Mouse (Mus musculus) thymus, postnatal 36 days (tissue): ENCODE measurements around the gene Slc37a4.
A peak's percentile ranks its signal among the peaks of the same experiment; 100 is the strongest.
"Not testable (repeated sequence)": the region's sequence is repeated elsewhere in the genome, so short reads cannot be mapped to it uniquely, and the experiment has no call there.

ENCODE experiments used
- DNase-seq, 2 experiments: peaks; one replicate each; pipeline ENCODE4 v3.0.0; 2022; ENCODE audit warnings: mixed read lengths in 2 of 2

The Slc37a4 gene

DNA sequence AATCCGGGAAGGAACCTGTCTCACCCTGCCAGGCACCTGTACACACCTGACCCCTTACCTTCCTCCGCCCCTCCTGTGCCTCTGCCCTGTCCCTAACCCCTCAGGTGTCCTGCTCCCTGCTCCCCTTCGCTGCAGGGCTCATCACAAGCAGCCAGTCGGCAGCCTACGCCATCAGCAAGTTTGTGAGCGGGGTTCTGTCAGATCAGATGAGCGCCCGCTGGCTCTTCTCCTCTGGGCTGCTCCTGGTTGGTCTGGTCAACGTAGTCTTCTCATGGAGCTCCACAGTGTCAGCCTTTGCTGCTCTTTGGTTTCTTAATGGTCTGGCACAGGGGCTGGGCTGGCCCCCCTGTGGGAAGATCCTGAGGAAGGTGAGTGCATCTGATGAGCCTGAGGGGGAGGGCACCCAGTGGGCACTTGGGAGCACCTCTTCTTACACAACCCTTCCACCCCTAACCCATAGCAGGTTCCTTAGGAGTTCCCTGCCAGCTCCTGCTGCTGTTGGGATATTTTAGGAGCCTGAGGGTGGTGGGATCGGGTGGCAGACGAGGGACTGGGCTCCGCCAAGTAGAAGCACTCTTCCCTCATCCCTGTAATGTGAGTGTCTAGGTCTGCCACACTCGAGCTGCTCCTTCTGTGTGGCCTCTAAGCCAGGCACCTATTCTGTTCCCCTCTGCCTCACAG, 2.6 kb downstream of the Slc37a4 start:
- DNase-seq = no peak

GRCm38 (mm10) chr9:44399795-44400114, 3.1 kb downstream of the Slc37a4 start:
- DNase-seq = no peak

DNA sequence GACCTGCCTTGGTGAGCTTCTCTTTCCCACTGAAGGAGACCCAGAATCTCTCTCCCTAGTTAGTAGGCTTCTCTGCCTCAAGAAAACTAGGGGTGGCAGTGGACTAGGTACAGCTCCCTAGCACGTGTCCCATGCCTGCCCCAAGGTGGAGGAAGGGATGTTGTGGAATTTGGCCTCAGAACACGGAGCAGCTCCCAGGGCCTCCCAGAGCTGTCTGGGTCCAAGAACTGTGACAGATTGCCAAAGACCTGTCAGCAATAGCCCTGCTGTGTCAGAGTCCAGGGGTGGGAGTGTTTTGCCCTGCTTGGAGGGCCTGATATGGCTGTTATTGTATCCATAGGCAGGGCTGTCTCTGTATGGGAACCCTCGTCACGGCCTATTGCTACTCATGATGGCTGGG, 4.4 kb downstream of the Slc37a4 start:
- DNase-seq = no peak

GRCm38 (mm10) chr9:44405011-44405410, 8.4 kb downstream of the Slc37a4 start:
- DNase-seq = no peak

- peak; percentile 89 to 91 for DNase-seq
Measured at GRCm38 (mm10) chr9:44406906-44407751, 10.5 kb downstream of the Slc37a4 start, which contains the start of the genes Rps25 and Trappc4. Gene Rps25, plus strand, starts transcription at chr9:44407139. Gene Trappc4, minus strand, starts transcription at chr9:44407600.

- no peak for DNase-seq
Measured at GRCm38 (mm10) chr9:44407752-44408097, 11.1 kb downstream of the Slc37a4 start.

- DNase-seq = not testable (repeated sequence)
Measured at GRCm38 (mm10) chr9:44408693-44409092, 12.0 kb downstream of the Slc37a4 start.

GRCm38 (mm10) chr9:44410647-44411336, 14.1 kb downstream of the Slc37a4 start:
- no peak for DNase-seq

DNA sequence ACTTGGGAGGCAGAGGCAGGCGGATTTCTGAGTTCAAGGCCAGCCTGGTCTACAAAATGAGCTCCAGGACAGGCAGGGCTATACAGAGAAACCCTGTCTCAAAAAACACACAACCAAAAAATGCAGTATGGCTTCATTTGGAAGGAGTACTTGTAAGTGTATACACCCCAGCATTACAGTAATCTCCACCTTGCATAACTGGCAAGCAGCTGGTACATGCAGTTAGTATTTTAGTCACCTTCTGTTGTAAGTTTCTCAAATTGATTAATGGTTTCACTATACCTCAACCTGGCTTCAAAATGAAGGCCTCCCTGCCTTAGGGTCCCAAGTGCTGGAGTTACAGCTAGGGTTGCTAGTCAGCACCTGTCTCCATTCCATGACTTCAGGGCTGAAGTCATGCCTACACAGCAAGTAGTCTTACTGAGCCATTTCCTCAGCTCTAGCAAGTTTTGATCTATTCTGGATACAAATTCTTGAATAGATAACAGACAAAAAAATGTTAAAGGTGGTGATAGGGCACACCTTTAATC, 15.0 kb downstream of the Slc37a4 start:
- no peak for DNase-seq

DNA sequence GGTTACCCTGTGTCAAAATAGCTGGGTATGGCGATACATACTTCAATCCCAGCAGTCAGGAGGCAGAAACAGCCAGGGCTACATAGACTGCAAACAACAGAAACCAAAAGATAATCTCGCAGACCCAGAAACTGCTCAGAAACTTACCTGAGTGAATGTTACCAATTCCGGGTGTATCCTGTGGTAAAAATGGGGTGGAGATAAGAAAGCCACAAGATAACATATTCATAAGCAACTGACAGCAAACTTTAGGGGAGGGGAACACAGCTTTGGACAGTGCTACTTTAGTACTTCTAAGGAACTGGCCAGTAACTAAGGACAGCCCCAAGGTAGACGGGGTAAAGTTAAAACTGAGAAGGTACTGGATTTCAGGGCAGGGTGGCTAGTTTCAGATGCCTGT, 15.7 kb downstream of the Slc37a4 start:
- DNase-seq = no peak

DNA sequence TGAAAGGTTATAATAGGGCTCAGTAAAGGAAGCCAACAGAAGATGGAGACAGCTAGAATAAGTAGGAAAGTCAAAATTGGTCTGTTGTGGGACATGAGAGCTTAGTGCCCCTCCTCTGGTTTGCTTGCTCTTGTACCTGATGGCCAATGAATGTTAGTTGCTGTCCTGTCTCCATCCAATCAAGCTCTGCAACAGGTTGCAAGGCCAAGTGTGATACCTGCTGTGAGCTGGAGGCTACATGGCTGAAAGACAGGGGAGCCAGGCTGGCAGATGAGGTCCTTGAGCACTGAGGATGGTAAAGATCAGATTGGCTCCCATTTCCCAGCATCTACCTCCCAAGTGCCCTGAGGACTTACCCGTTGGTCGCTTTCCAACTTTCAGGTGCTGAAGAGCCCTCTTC, 16.1 kb downstream of the Slc37a4 start:
- DNase-seq = no peak

GRCm38 (mm10) chr9:44417156-44417891, 20.7 kb downstream of the Slc37a4 start:
- DNase-seq = no peak

GRCm38 (mm10) chr9:44417892-44418363, 21.3 kb downstream of the Slc37a4 start:
- DNase-seq = peak; percentile 90 to 92

DNA sequence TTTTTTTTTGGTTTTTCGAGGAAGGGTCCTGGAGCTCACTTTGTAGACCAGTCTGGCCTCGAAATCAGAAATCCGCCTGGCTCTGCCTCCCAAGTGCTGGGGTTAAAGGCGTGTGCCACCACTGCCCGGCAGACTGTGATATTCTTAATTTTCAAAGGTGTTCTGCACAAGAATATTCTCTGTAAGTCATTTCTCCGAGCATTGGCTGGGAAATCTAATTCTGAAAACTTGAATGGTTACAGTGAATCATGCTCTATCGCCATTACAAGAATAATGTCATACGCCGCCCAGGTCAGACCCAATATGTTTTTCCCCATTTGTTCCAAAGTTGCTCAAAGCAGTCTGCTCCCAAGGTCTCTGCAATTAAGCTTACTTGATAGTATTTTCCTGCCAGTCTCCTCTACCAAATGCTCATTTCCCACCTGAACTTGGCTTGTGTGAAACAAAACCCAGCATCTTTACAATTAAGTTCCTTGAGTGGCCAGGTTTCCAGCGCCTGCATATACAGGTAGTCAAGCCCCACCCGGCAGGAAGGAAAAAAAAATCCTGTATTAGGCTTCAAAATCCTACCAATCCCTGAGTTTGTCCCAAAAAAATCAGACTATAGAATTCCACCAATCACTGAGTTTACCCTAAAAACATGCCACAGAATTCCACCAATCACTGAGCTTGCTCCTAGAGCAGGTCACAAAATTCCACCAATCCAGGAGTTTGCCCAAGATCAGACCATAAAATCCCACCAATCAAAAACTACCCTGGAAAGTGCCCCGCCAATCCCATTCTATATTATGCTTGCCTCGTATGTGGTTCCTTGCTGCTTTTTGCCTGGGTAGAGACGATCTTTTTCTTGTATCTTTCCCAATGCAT, 22.1 kb downstream of the Slc37a4 start, which contains the start of gene Ccdc84:
Ccdc84 (minus strand) TSS at position 51 of the 867 bp plus-strand sequence.
- no peak for DNase-seq

- not testable (repeated sequence) for DNase-seq
Measured at GRCm38 (mm10) chr9:44419730-44420129, 23.1 kb downstream of the Slc37a4 start.

DNA sequence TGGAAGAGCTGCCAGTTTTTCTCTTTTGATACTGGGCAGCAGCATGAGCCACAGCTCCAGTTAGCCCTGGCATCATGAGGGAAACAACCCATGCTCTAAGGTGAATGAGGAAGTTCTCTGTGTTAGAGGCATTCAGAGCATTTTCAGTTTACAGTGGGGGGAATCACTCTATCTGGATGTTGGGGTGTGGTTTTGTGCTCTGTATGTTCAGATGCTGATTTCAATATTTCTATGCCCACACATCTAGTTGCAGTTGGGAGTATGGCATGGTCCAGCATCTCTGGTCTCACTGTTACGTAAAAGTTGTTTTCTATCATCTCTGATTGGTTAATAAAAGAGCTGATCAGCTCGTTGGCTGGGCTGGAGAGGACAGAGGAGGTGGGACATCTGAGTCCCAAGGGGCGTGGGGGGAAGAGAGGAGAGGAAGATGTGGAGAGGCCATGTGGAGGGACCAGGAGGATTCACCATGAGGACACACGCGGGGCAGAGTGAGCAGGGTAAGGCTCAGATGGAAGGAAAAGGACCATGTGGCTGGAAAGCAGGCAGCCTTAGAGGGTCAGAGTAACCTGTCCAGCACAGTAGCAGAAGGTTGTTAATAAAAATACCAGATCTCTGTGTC, 23.7 kb downstream of the Slc37a4 start:
- no peak for DNase-seq

- DNase-seq = no peak
Measured at GRCm38 (mm10) chr9:44423576-44423975, 26.9 kb downstream of the Slc37a4 start.

- DNase-seq = no peak
Measured at GRCm38 (mm10) chr9:44432577-44433185, 36.0 kb downstream of the Slc37a4 start.

GRCm38 (mm10) chr9:44435747-44436146, 39.1 kb downstream of the Slc37a4 start:
- no peak for DNase-seq

- DNase-seq = no peak
Measured at GRCm38 (mm10) chr9:44440961-44441360, 44.3 kb downstream of the Slc37a4 start, which contains the start of gene Foxr1. Gene Foxr1, minus strand, starts transcription at chr9:44441136.
